Mouse (Mus musculus) heart, embryonic 11.5 days (tissue): ENCODE data around the gene Itgb1. TPM values are rescaled to one million over a fixed set of nuclear protein-coding genes. Genes with fewer than 3 reads are reported as not detected.

ENCODE experiments used
- ATAC-seq: fragments of 200-750 bp; cut with Nextera tagmentation; replicated peaks from 2 replicates; pipeline ENCODE4 v1.8.0; 2017; ENCODE audit warnings: moderate library complexity; ENCODE audit not compliant: insufficient number of reproducible peaks, low FRiP score, low TSS enrichment
- H3K27ac ChIP-seq: fragments of 300-500 bp; sonication (generic); 2 replicates; pipeline ENCODE4 v1.5.1; 2014; ENCODE audit warnings: mild to moderate bottlenecking, low read depth, low read length
- H3K27me3 ChIP-seq: fragments of 300-500 bp; sonication (generic); 2 replicates; pipeline ENCODE4 v1.6.1; 2014; ENCODE audit warnings: mild to moderate bottlenecking, low read length, mixed read lengths; ENCODE audit not compliant: control insufficient read depth, insufficient read depth
- H3K36me3 ChIP-seq: fragments of 300-500 bp; sonication (generic); 2 replicates; pipeline ENCODE4 v1.6.1; 2014; ENCODE audit warnings: mild to moderate bottlenecking, low read length, moderate library complexity, mixed read lengths; ENCODE audit not compliant: control insufficient read depth, insufficient read depth
- H3K4me1 ChIP-seq: fragments of 300-500 bp; sonication (generic); 2 replicates; pipeline ENCODE4 v1.6.1; 2014; ENCODE audit warnings: low read length; ENCODE audit not compliant: control insufficient read depth, insufficient read depth
- H3K4me2 ChIP-seq: fragments of 300-500 bp; sonication (generic); 2 replicates; pipeline ENCODE4 v1.6.1; 2014; ENCODE audit warnings: mild to moderate bottlenecking, moderate library complexity
- H3K4me3 ChIP-seq: fragments of 300-500 bp; sonication (generic); 2 replicates; pipeline ENCODE4 v1.5.1; 2014; ENCODE audit warnings: low read depth, low read length
- H3K9ac ChIP-seq: fragments of 300-500 bp; sonication (generic); 2 replicates; pipeline ENCODE4 v1.6.1; 2014; ENCODE audit warnings: mild to moderate bottlenecking, low read depth, low read length, moderate library complexity
- H3K9me3 ChIP-seq: fragments of 300-500 bp; sonication (generic); replicated peaks from 2 replicates; pipeline ENCODE4 v1.6.1; 2016; ENCODE audit warnings: low read length; ENCODE audit not compliant: control insufficient read depth
- WGBS: fragments of 180-500 bp; shearing (Covaris S2); extraction: QIAGEN DNeasy Blood & Tissue Kit; methylation state at CpG from one replicate; pipeline ENCODE4 v1.1.7; 2014; ENCODE audit not compliant: insufficient replicate concordance; 5-methylcytosine and 5-hydroxymethylcytosine counted together
- polyA plus RNA-seq: library from polyadenylated mRNA; unstranded; fragments of >200 nt; fragmentation: Nextera tagmentation; extraction: Ambion mirVana; gene quantifications from 2 replicates; pipeline ENCODE4 v1.2.1, GENCODE M21; 2014

Gene Itgb1
- polyA plus RNA-seq, 1 experiment from 2014 or later = 314 TPM

DNA sequence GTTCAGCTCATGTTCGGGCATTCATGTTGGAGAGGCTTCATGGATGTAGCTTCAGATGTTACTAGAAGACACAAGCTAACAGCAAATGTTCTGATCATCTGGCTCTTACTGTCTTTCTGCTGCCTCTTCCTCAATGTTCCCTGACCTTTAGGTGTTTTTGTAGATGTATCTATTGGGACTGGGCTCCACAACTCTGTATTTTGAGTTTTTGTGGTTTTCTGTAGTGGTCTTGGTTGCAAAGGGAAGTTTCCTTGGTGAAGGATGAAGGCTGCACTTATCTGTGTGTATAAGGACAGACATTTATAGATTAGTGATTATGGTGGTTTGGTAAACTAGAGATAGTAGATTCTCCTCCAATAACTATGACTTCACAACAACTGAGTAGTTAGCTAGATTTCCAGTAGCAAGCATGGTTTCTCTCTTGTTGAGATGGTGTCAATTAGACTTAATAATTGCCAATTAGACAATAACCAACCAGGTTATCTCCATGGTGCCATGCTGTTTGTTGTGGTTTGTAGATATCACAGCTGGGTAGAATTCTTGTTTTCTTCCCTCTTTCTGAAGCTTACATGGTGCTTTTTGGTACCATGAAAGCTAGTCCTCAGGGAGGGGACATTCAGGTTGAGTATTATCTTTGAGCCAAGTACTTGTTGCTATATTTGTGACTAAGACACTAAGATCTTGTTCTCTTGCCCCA is 11.4 kb downstream of the Itgb1 start:
- Histone ChIP-seq H3K4me3 (no peak overlapping the region), H3K9me3 (no peaks in the 10 kb centered on the region), H3K36me3 (no peaks in the 10 kb centered on the region), H3K27ac (no peak overlapping the region), H3K9ac (no peak overlapping the region), H3K27me3 (no peaks in the 10 kb centered on the region), H3K4me1 (peaks cover 20% of the 10 kb centered on the region), H3K4me2 (no peak overlapping the region)
- WGBS = 92% methylated on average over 1 of the region's 1 CpGs
- no peak for ATAC-seq

DNA sequence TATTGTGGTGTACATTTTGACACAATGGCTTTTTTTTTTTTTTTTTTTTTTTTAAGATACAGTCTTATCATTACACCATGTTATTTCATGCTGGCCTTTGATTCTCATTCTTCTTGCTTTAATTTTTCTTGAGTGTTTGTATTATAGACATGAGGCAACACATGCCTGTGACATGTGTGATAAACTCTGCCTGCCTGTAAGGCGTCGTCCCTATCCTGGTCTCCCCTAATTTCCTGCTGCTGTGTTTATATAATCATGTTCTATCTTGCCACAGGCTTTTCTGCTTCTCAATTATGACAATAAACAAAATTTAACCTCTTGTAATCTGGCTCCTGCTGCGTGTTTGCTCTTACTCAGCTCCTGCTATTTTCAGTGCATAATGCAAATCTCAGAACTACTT is 12.5 kb downstream of the Itgb1 start:
- H3K9ac ChIP-seq = no peak overlapping the region
- no peaks in the 10 kb centered on the region for H3K36me3 ChIP-seq
- H3K4me2 ChIP-seq = no peak overlapping the region
- H3K27me3 ChIP-seq = no peaks in the 10 kb centered on the region
- H3K4me3 ChIP-seq = no peak overlapping the region
- H3K27ac ChIP-seq = no peak overlapping the region
- ATAC-seq = no peak
- H3K9me3 ChIP-seq = no peaks in the 10 kb centered on the region
- WGBS = 56% methylated on average over 3 of the region's 3 CpGs
- H3K4me1 ChIP-seq = peaks cover 19% of the 10 kb centered on the region

DNA sequence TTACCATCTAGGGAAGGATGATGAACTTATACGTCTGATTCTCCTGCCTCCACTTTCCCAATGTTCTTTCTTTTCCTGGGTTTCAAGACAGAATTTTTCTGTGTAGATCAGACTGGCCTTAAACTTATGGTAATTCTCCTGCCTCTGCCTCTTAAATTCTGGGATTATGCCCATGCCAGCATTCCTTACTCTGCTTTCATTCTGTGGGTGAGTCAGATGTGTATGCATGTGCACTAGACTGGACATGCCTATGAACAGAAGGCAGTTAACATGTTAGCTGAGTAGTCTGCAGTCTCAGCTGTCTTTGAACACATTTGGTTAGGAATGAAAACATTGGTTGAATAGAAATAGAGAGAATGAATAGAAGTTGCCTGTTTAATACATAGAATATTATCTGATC is 18.9 kb downstream of the Itgb1 start:
- H3K9me3 ChIP-seq = no peaks in the 10 kb centered on the region
- no peak overlapping the region for H3K9ac ChIP-seq
- H3K4me3 ChIP-seq = no peak overlapping the region
- 0 out of 2 replicates have a peak, but pooled peaks cover 2% of the 10 kb centered on the region for H3K4me1 ChIP-seq
- WGBS = 72% methylated on average over 1 of the region's 1 CpGs
- peaks cover 13% of the 10 kb centered on the region for H3K36me3 ChIP-seq
- no peak for ATAC-seq
- H3K27ac ChIP-seq = no peak overlapping the region
- H3K27me3 ChIP-seq = no peaks in the 10 kb centered on the region
- H3K4me2 ChIP-seq = no peak overlapping the region

DNA sequence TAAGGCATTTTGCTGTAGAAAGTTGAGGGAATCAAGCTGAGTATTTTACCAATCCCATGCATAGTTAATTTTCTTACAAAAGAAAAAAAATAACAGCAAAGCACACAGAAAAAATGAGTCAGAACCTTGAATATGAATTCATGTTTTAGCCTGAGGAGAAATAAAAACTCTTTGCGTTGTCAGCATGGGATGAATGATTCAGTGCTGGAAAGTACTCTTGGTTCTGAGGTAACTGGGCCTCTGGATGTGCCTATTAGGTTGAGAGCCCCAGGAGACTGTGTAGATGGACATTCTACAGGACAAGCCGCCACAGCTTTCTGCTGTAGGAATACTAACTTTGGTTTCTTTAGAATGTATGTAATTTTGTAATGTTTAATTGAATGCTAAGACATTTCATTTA is 19.4 kb downstream of the Itgb1 start:
- Histone ChIP-seq H3K27me3 (no peaks in the 10 kb centered on the region), H3K27ac (no peak overlapping the region), H3K9ac (no peak overlapping the region), H3K36me3 (peaks cover 13% of the 10 kb centered on the region), H3K9me3 (no peaks in the 10 kb centered on the region), H3K4me1 (0 out of 2 replicates have a peak, but pooled peaks cover 2% of the 10 kb centered on the region), H3K4me3 (no peak overlapping the region), H3K4me2 (no peak overlapping the region)
- 88% methylated on average over 2 of the region's 2 CpGs for WGBS
- no peak for ATAC-seq

DNA sequence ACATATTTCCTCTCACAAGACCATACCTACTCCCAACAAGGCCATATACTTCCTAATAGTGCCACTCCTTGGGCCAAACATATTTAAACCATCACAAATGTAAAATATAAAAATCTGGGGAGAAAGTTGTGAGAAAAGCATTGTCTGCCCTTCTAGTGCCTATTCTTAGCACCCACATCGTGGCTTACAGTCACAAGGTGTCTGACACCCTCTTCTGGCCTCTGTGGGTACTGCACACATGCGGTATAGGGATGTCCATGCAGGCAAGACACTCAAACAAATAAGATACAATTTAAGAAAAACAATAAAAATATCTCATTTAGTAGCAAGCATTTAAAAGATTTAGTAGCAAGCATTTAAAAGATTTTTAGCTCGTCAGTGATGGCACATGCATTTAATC is 23.8 kb downstream of the Itgb1 start:
- Histone ChIP-seq H3K4me3 (no peak overlapping the region), H3K36me3 (peaks cover 26% of the 10 kb centered on the region), H3K9me3 (no peaks in the 10 kb centered on the region), H3K27me3 (no peaks in the 10 kb centered on the region), H3K4me2 (no peak overlapping the region), H3K27ac (no peak overlapping the region), H3K9ac (no peak overlapping the region), H3K4me1 (no peaks in the 10 kb centered on the region)
- WGBS = 38% methylated on average over 3 of the region's 3 CpGs
- ATAC-seq = no peak; the same call in 1 of the 2 replicates

DNA sequence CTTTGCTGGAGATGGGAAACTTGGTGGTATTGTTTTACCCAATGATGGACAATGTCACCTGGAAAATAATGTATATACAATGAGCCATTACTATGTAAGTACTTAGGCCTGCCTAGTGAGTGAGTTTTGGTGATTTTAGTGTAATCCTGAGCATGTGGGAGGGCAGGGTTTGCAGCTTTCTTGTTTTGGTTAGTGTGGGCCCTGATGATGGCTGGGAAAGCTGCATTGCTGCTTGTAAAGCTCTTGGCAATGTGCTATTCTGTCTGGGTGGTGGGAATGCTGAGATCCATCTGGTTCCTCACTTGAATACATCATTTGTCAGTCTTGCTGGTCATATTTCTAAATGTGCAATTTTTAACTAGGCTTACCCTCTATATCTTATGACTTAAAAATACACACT is 30.7 kb downstream of the Itgb1 start:
- Histone ChIP-seq H3K27me3 (no peaks in the 10 kb centered on the region), H3K4me2 (no peak overlapping the region), H3K9ac (no peak overlapping the region), H3K36me3 (peaks cover 33% of the 10 kb centered on the region), H3K27ac (no peak overlapping the region), H3K4me1 (no peaks in the 10 kb centered on the region), H3K4me3 (no peak overlapping the region), H3K9me3 (no peaks in the 10 kb centered on the region)
- no peak for ATAC-seq

DNA sequence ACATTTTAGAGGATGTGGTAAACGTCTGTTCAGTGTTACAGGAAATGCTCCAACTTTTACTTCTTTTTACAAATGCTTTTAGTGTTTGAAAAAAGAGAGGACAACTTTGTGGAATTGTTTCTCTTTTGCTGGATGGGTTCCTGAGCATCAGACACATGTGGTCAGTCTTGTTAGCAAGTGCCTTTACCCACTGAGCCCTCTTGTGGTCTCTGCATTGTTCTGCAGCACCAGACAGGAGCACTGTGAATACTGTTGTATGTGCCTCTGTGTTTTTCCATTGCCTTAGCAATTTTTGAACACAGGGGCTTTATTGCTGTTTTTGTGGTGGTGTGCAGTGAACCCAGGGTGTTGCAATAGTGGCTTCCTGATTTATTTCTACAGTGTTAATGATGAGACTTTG is 39.4 kb downstream of the Itgb1 start:
- Histone ChIP-seq H3K36me3 (peaks cover 23% of the 10 kb centered on the region), H3K27ac (no peak overlapping the region), H3K4me1 (no peaks in the 10 kb centered on the region), H3K9ac (no peak overlapping the region), H3K9me3 (no peaks in the 10 kb centered on the region), H3K4me3 (no peak overlapping the region), H3K4me2 (no peak overlapping the region), H3K27me3 (no peaks in the 10 kb centered on the region)
- 43% methylated on average over 1 of the region's 1 CpGs for WGBS
- ATAC-seq = no peak

DNA sequence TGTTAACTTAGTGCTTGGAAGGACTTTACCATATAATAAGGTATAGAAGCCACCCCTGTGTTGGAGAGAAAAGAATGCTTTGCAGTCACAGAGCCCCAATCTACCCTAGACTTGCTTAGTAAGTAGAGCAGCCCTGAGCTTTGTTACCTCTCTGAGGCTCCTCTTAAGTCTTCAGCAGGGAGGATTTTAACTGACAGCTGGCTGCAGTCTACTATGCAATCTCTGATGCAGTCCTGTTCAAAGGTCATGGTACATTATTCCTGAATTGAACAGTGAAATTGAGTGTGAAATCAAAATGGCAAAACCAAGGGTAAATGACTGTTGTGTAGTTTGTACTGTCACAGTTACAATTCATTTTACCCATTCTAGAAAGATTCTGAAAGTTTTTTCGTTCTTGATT is 41.8 kb downstream of the Itgb1 start:
- no peak overlapping the region for H3K9ac ChIP-seq
- H3K4me1 ChIP-seq = no peaks in the 10 kb centered on the region
- H3K9me3 ChIP-seq = no peaks in the 10 kb centered on the region
- no peak overlapping the region for H3K27ac ChIP-seq
- H3K4me3 ChIP-seq = no peak overlapping the region
- ATAC-seq = no peak
- peaks cover 22% of the 10 kb centered on the region for H3K36me3 ChIP-seq
- no peak overlapping the region for H3K4me2 ChIP-seq
- no peaks in the 10 kb centered on the region for H3K27me3 ChIP-seq
- 91% methylated on average over 1 of the region's 1 CpGs for WGBS

DNA sequence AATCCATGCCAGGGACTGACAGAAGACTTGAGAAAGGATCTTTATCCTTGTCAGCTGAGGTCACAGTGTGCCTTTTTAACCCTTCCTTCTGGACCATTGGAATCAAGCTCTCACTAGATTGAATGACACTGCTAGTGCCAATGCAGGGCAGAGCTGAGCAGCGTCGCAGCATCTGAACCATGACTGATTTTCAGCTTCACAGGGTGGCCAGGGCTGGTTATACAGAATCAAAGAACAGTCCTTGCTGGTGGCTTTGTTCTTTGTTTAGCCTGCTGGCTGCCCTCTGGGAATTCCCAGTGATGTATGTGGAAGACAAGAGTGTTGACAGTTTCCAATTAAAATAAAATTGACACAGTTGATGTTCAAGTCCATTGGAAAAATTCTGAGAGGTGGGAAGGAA is 46.8 kb downstream of the Itgb1 start:
- no peaks in the 10 kb centered on the region for H3K4me1 ChIP-seq

More for the DNA sequence above, 46.8 kb downstream of the Itgb1 start:
- no peaks in the 10 kb centered on the region for H3K27me3 ChIP-seq
- no peak overlapping the region for H3K27ac ChIP-seq
- H3K4me3 ChIP-seq = no peak overlapping the region
- peaks cover 12% of the 10 kb centered on the region for H3K36me3 ChIP-seq
- H3K9me3 ChIP-seq = no peaks in the 10 kb centered on the region
- ATAC-seq = no peak
- no peak overlapping the region for H3K9ac ChIP-seq
- 83% methylated on average over 2 of the region's 2 CpGs for WGBS
- no peak overlapping the region for H3K4me2 ChIP-seq
